In the genomic region with DNA sequence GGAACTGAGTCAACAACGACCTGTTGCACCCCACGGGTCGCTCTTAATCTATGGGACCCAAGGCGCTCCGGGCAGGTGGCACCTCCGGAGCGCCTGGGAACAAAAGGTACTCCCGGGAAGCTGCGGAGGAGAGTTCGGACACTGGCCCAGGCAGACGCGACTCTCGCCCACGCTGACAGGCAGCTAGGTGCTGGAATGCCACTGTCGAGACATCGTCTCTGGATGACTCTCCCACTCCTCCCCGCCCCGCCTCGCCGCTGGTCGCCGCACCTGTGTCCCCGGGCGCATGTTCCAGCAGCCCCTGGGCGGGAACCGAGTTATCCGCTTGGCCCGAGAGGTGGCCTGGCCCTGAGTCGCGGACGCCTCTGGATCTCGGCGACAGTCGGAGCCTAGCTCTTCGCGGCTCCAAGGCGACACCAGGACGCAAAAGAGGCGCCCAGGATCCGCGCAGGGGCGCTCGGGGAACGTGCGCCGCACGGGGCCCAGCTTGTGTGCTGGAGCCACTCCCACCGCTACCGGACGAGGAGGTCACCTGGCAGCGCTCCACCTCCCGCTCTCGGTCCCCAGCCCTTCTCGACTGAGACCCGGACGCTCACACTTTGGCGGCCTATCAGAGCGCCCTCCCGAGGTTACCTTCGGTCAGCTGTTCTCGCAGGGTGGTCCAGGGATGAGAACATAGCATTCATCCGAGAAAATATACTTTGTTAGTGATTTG, we compare ENCODE assay signal across 8 mouse cellular contexts. TPM values are rescaled to one million over a fixed set of nuclear protein-coding genes. Genes with fewer than 3 reads are reported as not detected.
DNase-seq lines count a peak whose midpoint lies in the region; ATAC-seq and TF ChIP-seq lines count a peak whose summit lies in the region.

A gene (minus strand): TSS at position 601 of the 715 bp plus-strand sequence.

- H3K9me3 ChIP-seq in intestine, embryonic 16.5 days (ENCODE audit: control insufficient read depth, low read length) = no peaks in the 10 kb centered on the region
- no peaks in the 10 kb centered on the region for H3K9me3 ChIP-seq in limb, embryonic 14.5 days (ENCODE audit: control insufficient read depth, low read length)
- no peaks in the 10 kb centered on the region for H3K9me3 ChIP-seq in midbrain, embryonic 15.5 days

- peak within 1 kb of the TSS; percentile 65 for H3K9ac ChIP-seq in intestine, embryonic 16.5 days (ENCODE audit: low read depth, low read length)
- H3K9ac ChIP-seq in limb, embryonic 14.5 days (ENCODE audit: low read depth, low read length, severe bottlenecking) = peak within 1 kb of the TSS; percentile 57
- H3K9ac ChIP-seq in midbrain, embryonic 15.5 days = peak within 1 kb of the TSS; percentile 37

- peak within 1 kb of the TSS; percentile 61 for H3K4me3 ChIP-seq in intestine, embryonic 16.5 days (ENCODE audit: low read length)
- peak within 1 kb of the TSS; percentile 48 for H3K4me3 ChIP-seq in limb, embryonic 14.5 days (replicated peaks; ENCODE audit: low read length)
- H3K4me3 ChIP-seq in midbrain, embryonic 15.5 days = peak within 1 kb of the TSS; percentile 50

- no peak for TF ChIP-seq POLR2A in limb, embryonic 14.5 days (IDR thresholded peaks at IDR 0.05; ENCODE audit: borderline replicate concordance, extremely low read depth, insufficient read depth, insufficient read length)

- under 1% methylated on average over 62 of the region's 62 CpGs for WGBS in intestine, embryonic 16.5 days
- under 1% methylated on average over 51 of the region's 62 CpGs for WGBS in limb, embryonic 14.5 days
- under 1% methylated on average over 62 of the region's 62 CpGs for WGBS in midbrain, embryonic 15.5 days

- peak within 1 kb of the TSS; percentile 35; the same call in 1 of the 2 replicates for H3K27ac ChIP-seq in intestine, embryonic 16.5 days (ENCODE audit: low read length)
- H3K27ac ChIP-seq in limb, embryonic 14.5 days (replicated peaks; ENCODE audit: low read depth, low read length) = no peak within 1 kb of the TSS
- H3K27ac ChIP-seq in midbrain, embryonic 15.5 days = no peak within 1 kb of the TSS

- no peaks in the 10 kb centered on the region for H3K27me3 ChIP-seq in intestine, embryonic 16.5 days (replicated peaks; ENCODE audit: control insufficient read depth, insufficient read depth, low read length)
- H3K27me3 ChIP-seq in limb, embryonic 14.5 days (ENCODE audit: control insufficient read depth, insufficient read depth, low read length) = peaks cover 14% of the 10 kb centered on the region; the same call in 1 of the 2 replicates
- H3K27me3 ChIP-seq in midbrain, embryonic 15.5 days (replicated peaks) = peaks cover 4% of the 10 kb centered on the region

- H3K36me3 ChIP-seq in intestine, embryonic 16.5 days (ENCODE audit: control insufficient read depth, insufficient read depth, low read length) = no peaks in the 10 kb centered on the region
- H3K36me3 ChIP-seq in limb, embryonic 14.5 days (ENCODE audit: control insufficient read depth, insufficient read depth, low read length) = no peaks in the 10 kb centered on the region
- H3K36me3 ChIP-seq in midbrain, embryonic 15.5 days (replicated peaks) = no peaks in the 10 kb centered on the region

- peak; percentile 65 for ATAC-seq in granulocyte monocyte progenitor cell, adult 5-6 weeks (replicated peaks; ENCODE audit: poor library complexity, severe bottlenecking)
- peak; percentile 95 for ATAC-seq in intestine, embryonic 16.5 days
- peak; percentile 55 for ATAC-seq in limb, embryonic 14.5 days (ENCODE audit: low FRiP score, low read depth)
- ATAC-seq in midbrain, embryonic 15.5 days (replicated peaks) = peak; percentile 85

- peak within 1 kb of the TSS; percentile 97 for H3K4me2 ChIP-seq in intestine, embryonic 16.5 days (ENCODE audit: low read depth, low read length)
- peak within 1 kb of the TSS; percentile 100 for H3K4me2 ChIP-seq in limb, embryonic 14.5 days (replicated peaks; ENCODE audit: low read depth, low read length, severe bottlenecking)
- peak within 1 kb of the TSS; percentile 94 for H3K4me2 ChIP-seq in midbrain, embryonic 15.5 days

- H3K4me1 ChIP-seq in intestine, embryonic 16.5 days (ENCODE audit: control insufficient read depth, insufficient read depth, low read length) = 0 out of 2 replicates have a peak, but pooled peaks cover 2% of the 10 kb centered on the region
- peaks cover 4% of the 10 kb centered on the region; the same call in 1 of the 2 replicates for H3K4me1 ChIP-seq in limb, embryonic 14.5 days (ENCODE audit: control insufficient read depth, insufficient read depth, low read length)
- H3K4me1 ChIP-seq in midbrain, embryonic 15.5 days = peaks cover 3% of the 10 kb centered on the region; the same call in 1 of the 2 replicates

- peak; percentile 90 to 94 for DNase-seq in adrenal gland, adult (ENCODE audit: inconsistent age in 2 of 2, low spot score in 1 of 2)
- DNase-seq in embryo, embryonic 10 days (ENCODE audit: low spot score) = peak; percentile 73
- DNase-seq in limb, embryonic 14.5 days (ENCODE audit: low spot score) = peak; percentile 47
- DNase-seq in spleen, adult 12 weeks (ENCODE audit: low spot score) = peak; percentile 8
- no peak for DNase-seq in MN1 (ENCODE audit: low spot score)

RNA-seq across cellular contexts. Expression of the gene that starts here (rescaled TPM):
- 6.1 TPM in 1 of 2 replicates, not detected in the other for total RNA-seq in granulocyte monocyte progenitor cell, adult 5-6 weeks (2014; fragmentation: Nextera tagmentation)
- total RNA-seq in granulocyte monocyte progenitor cell, adult 5-6 weeks (2017) = 2.0 and 2.8 TPM in 2 replicates
- polyA plus RNA-seq in intestine, embryonic 16.5 days (2015; fragmentation: Nextera tagmentation; extraction: Ambion mirVana) = 1.8 and 2.2 TPM in 2 replicates
- polyA plus RNA-seq in limb, embryonic 14.5 days (2012; rRNA removed) = 1.3 and 1.4 TPM in 2 replicates
- 3.8 and 4.3 TPM in 2 replicates for polyA plus RNA-seq in limb, embryonic 14.5 days (2014; fragmentation: Nextera tagmentation; extraction: Ambion mirVana)
- 0.40 and 0.44 TPM in 2 replicates for polyA plus RNA-seq in midbrain, embryonic 15.5 days (2015; fragmentation: Nextera tagmentation; extraction: Ambion mirVana)

Comparison
In these comparisons a context has a peak if more than half of its experiments do, and no peak if none do; other contexts are left out.
1. Peak in ATAC-seq, H3K4me3 ChIP-seq, H3K9ac ChIP-seq and H3K4me2 ChIP-seq in midbrain, embryonic 15.5 days; RNA of the gene not detected or under 1 TPM.